Mouse (Mus musculus): Measurements from ENCODE around the gene BC080695. TPM values are rescaled to one million over a fixed set of nuclear protein-coding genes. Genes with fewer than 3 reads are reported as not detected.
"Not testable (repeated sequence)": the region's sequence is repeated elsewhere in the genome, so short reads cannot be mapped to it uniquely, and the experiment has no call there.

Gene BC080695
- polyA plus RNA-seq (2015; fragmentation: Nextera tagmentation; extraction: Ambion mirVana): not detected in 2 replicates

DNA sequence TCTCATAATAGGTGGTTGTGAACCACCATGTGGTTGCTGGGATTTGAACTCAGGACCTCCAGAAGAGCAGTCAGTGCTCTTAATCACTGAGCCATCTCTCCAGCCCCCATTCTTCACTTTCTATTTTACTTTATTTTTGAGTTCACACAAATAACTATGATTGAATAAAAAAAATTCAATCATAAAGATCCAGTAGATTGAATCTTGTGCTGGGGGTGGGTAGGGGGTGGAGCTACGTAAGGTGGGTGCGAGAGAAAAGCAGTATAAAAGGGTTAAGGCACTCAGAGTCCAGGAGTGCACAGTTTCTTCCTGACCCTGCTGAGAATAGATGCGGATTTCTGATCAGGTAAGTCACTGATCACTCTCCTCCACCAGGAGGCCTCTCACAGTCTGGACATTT is at the start of gene BC080695, which contains the start of gene Gm13057:
BC080695 (plus strand) TSS at position 301 of the 400 bp plus-strand sequence.
Gm13057 (plus strand) TSS at position 310 of the 400 bp plus-strand sequence.
- not testable (repeated sequence) for H3K9me3 ChIP-seq; H3K4me1 ChIP-seq (replicated peaks); H3K4me3 ChIP-seq (replicated peaks); ATAC-seq; H3K27ac ChIP-seq; H3K27me3 ChIP-seq; H3K4me2 ChIP-seq (replicated peaks); H3K9ac ChIP-seq (replicated peaks); H3K36me3 ChIP-seq
- WGBS: no CpG with 5 or more reads among the region's 3 CpGs

DNA sequence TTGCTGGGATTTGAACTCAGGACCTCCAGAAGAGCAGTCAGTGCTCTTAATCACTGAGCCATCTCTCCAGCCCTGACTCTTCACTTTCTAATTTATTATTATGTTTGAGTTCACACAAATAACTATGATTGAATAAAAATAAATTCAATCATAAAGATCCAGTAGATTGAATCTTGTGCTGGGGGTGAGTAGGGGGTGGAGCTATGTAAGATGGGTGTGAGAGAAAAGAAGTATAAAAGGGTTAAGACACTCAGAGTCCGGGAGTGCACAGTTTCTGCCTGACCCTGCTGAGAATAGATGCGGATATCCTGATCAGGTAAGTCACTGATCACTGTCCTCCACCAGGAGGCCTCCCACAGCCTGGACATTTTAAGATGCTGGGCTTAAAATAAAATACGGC is 40.5 kb upstream of the BC080695 start, which contains the start of gene Gm13043:
Gm13043 (plus strand) TSS at position 301 of the 400 bp plus-strand sequence.
- no peak within 1 kb of the TSS for H3K9ac ChIP-seq (replicated peaks)
- H3K9me3 ChIP-seq: no peaks in the 10 kb centered on the region
- H3K27me3 ChIP-seq: no peaks in the 10 kb centered on the region
- ATAC-seq: no peak
- WGBS: 79% methylated on average over 3 of the region's 3 CpGs
- H3K4me3 ChIP-seq (replicated peaks): no peak within 1 kb of the TSS
- no peaks in the 10 kb centered on the region for H3K36me3 ChIP-seq
- H3K27ac ChIP-seq: no peak within 1 kb of the TSS
- H3K4me1 ChIP-seq (replicated peaks): no peaks in the 10 kb centered on the region
- no peak within 1 kb of the TSS for H3K4me2 ChIP-seq (replicated peaks)

DNA sequence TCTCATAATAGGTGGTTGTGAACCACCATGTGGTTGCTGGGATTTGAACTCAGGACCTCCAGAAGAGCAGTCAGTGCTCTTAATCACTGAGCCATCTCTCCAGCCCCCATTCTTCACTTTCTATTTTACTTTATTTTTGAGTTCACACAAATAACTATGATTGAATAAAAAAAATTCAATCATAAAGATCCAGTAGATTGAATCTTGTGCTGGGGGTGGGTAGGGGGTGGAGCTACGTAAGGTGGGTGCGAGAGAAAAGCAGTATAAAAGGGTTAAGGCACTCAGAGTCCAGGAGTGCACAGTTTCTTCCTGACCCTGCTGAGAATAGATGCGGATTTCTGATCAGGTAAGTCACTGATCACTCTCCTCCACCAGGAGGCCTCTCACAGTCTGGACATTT is 15.8 kb upstream of the BC080695 start, which contains the start of gene Gm13040:
Gm13040 (plus strand) TSS at position 301 of the 400 bp plus-strand sequence.
- not testable (repeated sequence) for H3K4me2 ChIP-seq (replicated peaks); H3K9ac ChIP-seq (replicated peaks); H3K27ac ChIP-seq; ATAC-seq; H3K4me1 ChIP-seq (replicated peaks); H3K9me3 ChIP-seq; H3K36me3 ChIP-seq; H3K4me3 ChIP-seq (replicated peaks); H3K27me3 ChIP-seq
- WGBS: no CpG with 5 or more reads among the region's 3 CpGs

DNA sequence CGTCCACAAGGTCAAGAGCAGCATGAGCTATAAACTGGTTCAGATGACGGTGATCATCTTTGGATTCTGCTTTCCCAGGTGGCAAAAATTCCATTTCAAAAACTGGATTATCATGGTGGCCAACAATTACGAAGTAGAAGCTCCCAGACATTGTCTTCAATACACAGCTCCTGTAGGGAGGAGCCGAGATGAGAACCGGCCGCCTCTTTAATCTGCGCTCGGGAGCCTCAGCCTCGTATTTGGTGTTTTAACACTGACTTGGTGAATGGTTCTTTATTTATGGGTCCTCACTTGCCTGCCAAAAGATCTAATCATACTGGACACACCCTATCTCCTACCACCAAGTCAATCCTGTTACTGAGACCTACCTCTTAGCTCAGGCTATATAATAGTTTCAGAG is 60.4 kb downstream of the BC080695 start:
- not testable (repeated sequence) for H3K4me1 ChIP-seq (replicated peaks); H3K9ac ChIP-seq (replicated peaks); H3K4me2 ChIP-seq (replicated peaks); H3K4me3 ChIP-seq (replicated peaks); ATAC-seq; H3K27ac ChIP-seq; H3K36me3 ChIP-seq; H3K27me3 ChIP-seq
- 84% methylated on average over 9 of the region's 9 CpGs for WGBS
- peaks cover 10% of the 10 kb centered on the region; the same call in 1 of the 2 replicates for H3K9me3 ChIP-seq

DNA sequence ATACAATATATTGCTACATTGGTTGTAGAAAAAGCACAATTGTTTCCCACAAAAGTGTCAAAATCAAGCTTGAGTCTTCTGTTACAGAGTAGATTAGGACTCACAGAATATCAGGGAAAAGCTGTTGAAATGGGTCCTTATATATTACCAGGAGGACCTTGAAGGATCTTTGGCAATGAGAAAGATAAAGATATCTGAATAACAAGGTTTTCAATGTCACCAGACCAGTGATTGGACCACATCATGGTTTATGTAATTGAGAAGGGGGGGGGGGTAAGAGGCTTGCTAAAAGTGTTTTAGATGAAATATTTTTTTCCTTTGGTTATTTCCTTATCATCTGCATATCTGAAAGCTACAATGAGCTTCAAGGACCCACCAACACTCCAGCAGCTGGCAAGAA is 63.2 kb downstream of the BC080695 start, which contains the start of gene Gm13083:
Gm13083 (plus strand) TSS at position 301 of the 400 bp plus-strand sequence.
- H3K27me3 ChIP-seq; ATAC-seq; H3K9ac ChIP-seq (replicated peaks); H3K4me3 ChIP-seq (replicated peaks); H3K36me3 ChIP-seq; H3K4me1 ChIP-seq (replicated peaks); H3K4me2 ChIP-seq (replicated peaks); H3K27ac ChIP-seq: not testable (repeated sequence)
- H3K9me3 ChIP-seq: peaks cover 19% of the 10 kb centered on the region; the same call in 1 of the 2 replicates

DNA sequence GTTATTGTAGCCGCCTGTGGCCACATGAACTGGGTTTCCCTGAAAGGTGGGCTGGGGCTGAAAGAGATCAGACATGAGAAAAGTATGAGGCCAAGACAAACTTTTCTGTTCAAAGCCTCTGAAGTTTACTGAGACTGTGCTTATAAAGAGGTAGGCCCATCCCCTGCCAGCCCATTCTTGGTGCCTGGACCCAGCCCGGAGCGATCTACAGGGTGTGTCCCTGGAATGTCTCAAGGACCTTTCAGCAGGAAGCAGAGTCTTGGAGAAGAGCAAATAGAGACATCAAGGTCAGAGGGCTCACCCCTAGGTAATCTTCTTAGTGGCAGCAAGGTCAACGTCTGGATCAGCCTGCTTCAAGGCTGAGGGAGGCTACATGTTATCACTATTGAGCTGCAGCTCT is 66.6 kb downstream of the BC080695 start:
- not testable (repeated sequence) for H3K27me3 ChIP-seq; H3K9ac ChIP-seq (replicated peaks); H3K4me1 ChIP-seq (replicated peaks); H3K27ac ChIP-seq; H3K4me2 ChIP-seq (replicated peaks); ATAC-seq; H3K4me3 ChIP-seq (replicated peaks); H3K36me3 ChIP-seq
- peaks cover 23% of the 10 kb centered on the region for H3K9me3 ChIP-seq
- 80% methylated on average over 4 of the region's 4 CpGs for WGBS

Other genes starting within 250 kb of the BC080695 start
- gene Lrrc38, start 201.9 kb upstream of the BC080695 start, polyA plus RNA-seq (2015; fragmentation: Nextera tagmentation; extraction: Ambion mirVana): 0.19 and 0.28 TPM in 2 replicates
- not detected in 2 replicates for gene Pramel1, start 157.3 kb upstream of the BC080695 start, polyA plus RNA-seq (2015; fragmentation: Nextera tagmentation; extraction: Ambion mirVana)
- gene Pramef8, start 139.3 kb upstream of the BC080695 start, polyA plus RNA-seq (2015; fragmentation: Nextera tagmentation; extraction: Ambion mirVana): 26.0 and 27.5 TPM in 2 replicates
- gene Oog4, start 101.4 kb upstream of the BC080695 start, polyA plus RNA-seq (2015; fragmentation: Nextera tagmentation; extraction: Ambion mirVana): not detected in 2 replicates
- not detected in 2 replicates for gene Gm13043, start 40.4 kb upstream of the BC080695 start, polyA plus RNA-seq (2015; fragmentation: Nextera tagmentation; extraction: Ambion mirVana)
- gene Gm13040, start 15.7 kb upstream of the BC080695 start, polyA plus RNA-seq (2015; fragmentation: Nextera tagmentation; extraction: Ambion mirVana): not detected in 2 replicates
- gene Gm13057, start within 50 bp of the BC080695 start, polyA plus RNA-seq (2015; fragmentation: Nextera tagmentation; extraction: Ambion mirVana): not detected in 2 replicates
- not detected in 2 replicates for gene Gm13083, start 63.3 kb downstream of the BC080695 start, polyA plus RNA-seq (2015; fragmentation: Nextera tagmentation; extraction: Ambion mirVana)
- gene Gm13088, start 105.5 kb downstream of the BC080695 start, polyA plus RNA-seq (2015; fragmentation: Nextera tagmentation; extraction: Ambion mirVana): not detected in 2 replicates
- gene Gm13089, start 151.0 kb downstream of the BC080695 start, polyA plus RNA-seq (2015; fragmentation: Nextera tagmentation; extraction: Ambion mirVana): not detected in 2 replicates
- not detected in 2 replicates for gene Gm13078, start 167.8 kb downstream of the BC080695 start, polyA plus RNA-seq (2015; fragmentation: Nextera tagmentation; extraction: Ambion mirVana)
- gene Gm13023, start 237.7 kb downstream of the BC080695 start, polyA plus RNA-seq (2015; fragmentation: Nextera tagmentation; extraction: Ambion mirVana): not detected in 2 replicates

All from midbrain, embryonic 13.5 days (tissue).